Mouse (Mus musculus) erythroblast, embryonic 14.5 days (primary cell): ENCODE results near the gene Vmn1r159. TPM values are rescaled to one million over a fixed set of nuclear protein-coding genes. Genes with fewer than 3 reads are reported as not detected.
"Not testable (repeated sequence)": the region's sequence is repeated elsewhere in the genome, so short reads cannot be mapped to it uniquely, and the experiment has no call there.

Source experiments
- H3K27me3 ChIP-seq: 2 replicates; pipeline ENCODE4 v1.6.1; 2012; ENCODE audit warnings: inconsistent platforms; ENCODE audit not compliant: control insufficient read depth
- H3K36me3 ChIP-seq: 2 replicates; pipeline ENCODE4 v1.6.1; 2012; ENCODE audit warnings: mild to moderate bottlenecking, inconsistent platforms; ENCODE audit not compliant: control insufficient read depth
- H3K4me1 ChIP-seq: 2 replicates; pipeline ENCODE4 v1.6.1; 2012; ENCODE audit warnings: inconsistent platforms; ENCODE audit not compliant: control insufficient read depth
- H3K4me3 ChIP-seq: replicated peaks from 2 replicates; pipeline ENCODE3; 2012; ENCODE audit warnings: moderate library complexity, mild to moderate bottlenecking, inconsistent platforms
- H3K9me3 ChIP-seq: 2 replicates; pipeline ENCODE4 v1.6.1; 2012; ENCODE audit warnings: low read length, inconsistent platforms, mixed read lengths; ENCODE audit not compliant: control insufficient read depth
- polyA plus RNA-seq: library from polyadenylated mRNA; stranded (reverse); fragments of >175 nt; gene quantifications from 2 replicates; pipeline ENCODE4 v1.2.3, GENCODE M21; 2012

The Vmn1r159 gene
- polyA plus RNA-seq, result not detected in 2 replicates

DNA sequence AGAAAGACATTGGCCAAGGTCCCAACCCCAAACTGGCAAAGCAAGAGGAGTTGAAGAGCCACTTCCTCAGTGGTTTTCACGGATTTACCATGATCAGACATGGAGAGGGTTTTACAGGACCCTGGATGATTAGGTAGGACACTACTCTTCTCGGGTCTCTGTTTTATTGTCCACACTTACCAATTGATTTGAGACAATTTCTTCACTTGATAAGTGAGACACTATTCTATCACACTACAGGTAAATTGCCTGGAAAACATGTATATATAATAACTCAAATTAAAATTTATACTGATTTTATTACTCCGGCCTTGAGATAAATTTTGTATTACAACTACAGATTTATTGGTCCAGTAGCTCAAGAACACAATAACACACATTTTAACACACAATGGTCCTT, at the start of gene Vmn1r159:
Gene Vmn1r159, minus strand, starts transcription at position 101 of the 400 bp plus-strand sequence.
- not testable (repeated sequence) for H3K27me3 ChIP-seq, H3K4me1 ChIP-seq, H3K4me3 ChIP-seq, H3K9me3 ChIP-seq, H3K36me3 ChIP-seq

DNA sequence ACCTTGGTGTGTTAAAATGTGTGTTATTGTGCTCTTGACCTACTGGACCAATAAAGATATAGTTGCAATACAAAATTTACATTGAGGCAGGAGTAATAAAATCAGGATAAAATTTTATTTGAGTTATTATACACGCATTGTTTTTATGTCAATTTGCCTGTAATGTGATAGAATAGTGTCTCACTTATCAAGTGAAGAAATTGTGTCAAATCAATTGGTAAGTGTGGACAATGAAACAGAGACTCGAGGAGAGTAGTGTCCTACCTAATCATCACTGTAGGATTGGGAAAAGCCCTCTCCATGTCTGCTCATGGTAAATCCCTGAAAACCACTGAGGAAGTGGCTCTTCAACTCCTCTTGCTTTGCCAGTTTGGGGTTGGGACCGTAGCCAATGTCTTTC, 27.5 kb upstream of the Vmn1r159 start, which contains the start of gene Vmn1r160:
Gene Vmn1r160, plus strand, starts transcription at position 301 of the 400 bp plus-strand sequence.
- not testable (repeated sequence) for H3K4me3 ChIP-seq, H3K36me3 ChIP-seq, H3K4me1 ChIP-seq, H3K9me3 ChIP-seq, H3K27me3 ChIP-seq

Other genes starting within 250 kb of the Vmn1r159 start
- not detected in 2 replicates for gene Vmn1r155, start 185.6 kb downstream of the Vmn1r159 start, polyA plus RNA-seq
- gene Gm8693, start 151.3 kb downstream of the Vmn1r159 start, polyA plus RNA-seq, result not detected in 2 replicates
- gene Gm4567, start 123.9 kb downstream of the Vmn1r159 start, polyA plus RNA-seq, result not detected in 2 replicates
- not detected in 2 replicates for gene Vmn1r157, start 81.9 kb downstream of the Vmn1r159 start, polyA plus RNA-seq
- not detected in 2 replicates for gene Vmn1r158, start 52.8 kb downstream of the Vmn1r159 start, polyA plus RNA-seq
- gene Vmn1r160, start 27.6 kb upstream of the Vmn1r159 start, polyA plus RNA-seq, result not detected in 2 replicates
- not detected in 2 replicates for gene Gm4214, start 141.1 kb upstream of the Vmn1r159 start, polyA plus RNA-seq
- not detected in 2 replicates for gene Gm4216, start 176.3 kb upstream of the Vmn1r159 start, polyA plus RNA-seq
- gene Vmn1r163, start 211.9 kb upstream of the Vmn1r159 start, polyA plus RNA-seq, result 0.09 TPM in 1 of 2 replicates, not detected in the other
- gene Gm8720, start 223.9 kb upstream of the Vmn1r159 start, polyA plus RNA-seq, result not detected in 2 replicates